In the genomic region with DNA sequence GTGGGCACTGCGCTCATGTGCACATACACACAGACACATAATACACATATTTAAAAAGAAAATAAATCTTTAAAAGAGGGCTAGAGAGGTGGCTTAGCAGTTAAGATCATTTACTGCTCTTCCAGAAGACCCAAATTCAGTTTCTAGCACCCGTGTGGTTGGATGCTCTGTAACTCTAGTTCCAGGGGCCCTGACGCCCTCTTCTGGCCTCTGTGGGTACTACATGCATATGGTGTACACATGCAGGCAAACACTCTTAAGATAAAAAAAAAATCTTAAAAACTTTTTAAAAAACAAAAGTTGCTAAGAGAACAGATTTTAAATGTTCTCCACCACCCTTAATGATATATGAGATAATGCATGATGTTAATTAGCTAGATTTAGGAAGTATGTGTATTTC, we compare ENCODE assay signal across 1 mouse cellular context.
TF ChIP-seq lines count a peak whose summit lies in the region.

No protein-coding gene starts in this region.

TF ChIP-seq in MEL, 35 proteins besides CTCF, POLR2A, EP300 and RAD21 (continued from another document):
- TF ChIP-seq USF1 (IDR thresholded peaks at IDR 0.05; ENCODE audit: low read depth, low read length) (no peak), CHD2 (IDR thresholded peaks at IDR 0.05; ENCODE audit: low read length) (no peak), TCF12 (IDR thresholded peaks at IDR 0.05; ENCODE audit: low read depth, low read length) (no peak), USF2 (IDR thresholded peaks at IDR 0.05; ENCODE audit: borderline replicate concordance in 1 of 2, insufficient read depth in 1 of 2, low read depth in 1 of 2, low read length in 2 of 2) (no peak), MXI1 (IDR thresholded peaks at IDR 0.05; ENCODE audit: low read depth, low read length) (no peak), NRF1 (IDR thresholded peaks at IDR 0.05; ENCODE audit: insufficient read depth, low read depth, low read length, poor library complexity, severe bottlenecking) (no peak)
